In the genomic region with DNA sequence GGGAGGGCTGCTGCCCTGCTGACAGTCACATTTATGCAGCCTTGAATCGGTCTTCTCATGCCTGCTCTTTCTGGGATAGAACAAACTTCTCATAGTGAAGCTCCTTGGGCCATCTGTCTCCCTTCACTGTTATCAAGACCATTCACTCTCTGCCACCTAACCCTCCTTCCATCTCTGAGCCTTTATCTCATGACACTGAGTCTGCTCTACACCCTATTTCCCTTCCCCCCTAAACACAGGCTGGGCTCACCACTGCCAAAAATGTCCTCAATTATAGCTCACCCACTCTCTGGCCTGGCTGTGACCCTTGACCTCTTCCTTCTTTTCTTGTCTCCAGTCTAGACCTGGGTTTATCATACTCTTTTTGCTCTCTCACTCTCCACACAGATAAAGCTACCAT, we compare ENCODE assay signal across 16 mouse cellular contexts.
DNase-seq lines count a peak whose midpoint lies in the region; ATAC-seq lines count a peak whose summit lies in the region.
"Had no signal": no experiment of that assay in that cellular context is flagged by ENCODE, and none has a peak within 500 bp of the region (broad histone marks: within the 10 kb centered on the region; RNA-seq: fewer than 3 reads in every experiment).

No protein-coding gene starts in this region.

- ATAC-seq in liver, embryonic 15.5 days (ENCODE audit: insufficient read depth) = peak; percentile 99
- no peak for ATAC-seq in monocyte, adult 5-6 weeks (replicated peaks; ENCODE audit: insufficient number of reproducible peaks, low FRiP score, low TSS enrichment, poor library complexity, severe bottlenecking)
- ATAC-seq: activated CD4-positive, CD25-positive, alpha-beta regulatory T cell, adult 4 months had no signal

- peak; percentile 34 for DNase-seq in spleen, adult 12 weeks (ENCODE audit: low spot score)
- DNase-seq in spleen, adult 18-20 months = no peak
- DNase-seq in cerebellum, adult 18-20 months = no peak
- no peak for DNase-seq in left cerebral cortex, adult 11 months (ENCODE audit: low spot score)
- DNase-seq: cerebellum, adult 9-11 months; heart, postnatal 10 days; kidney, postnatal 14 days; lung, postnatal 10 days; thymus, adult 18-20 months had no signal

- H3K4me2 ChIP-seq in liver, embryonic 15.5 days = peak overlapping the region; percentile 65
- H3K4me2 ChIP-seq: midbrain, embryonic 12.5 days had no signal

- 17% methylated on average over 1 of the region's 1 CpGs for WGBS in liver, embryonic 15.5 days (ENCODE audit: insufficient replicate concordance)

- H3K4me3 ChIP-seq in erythroblast, embryonic 14.5 days (replicated peaks) = peak overlapping the region; percentile 49
- peak overlapping the region; percentile 9; the same call in 1 of the 2 replicates for H3K4me3 ChIP-seq in liver, embryonic 15.5 days (replicated peaks)
- H3K4me3 ChIP-seq: embryonic facial prominence, embryonic 10.5 days; forebrain, embryonic 10.5 days; midbrain, embryonic 12.5 days had no signal

- H3K27ac ChIP-seq in liver, embryonic 15.5 days (replicated peaks) = peak overlapping the region; percentile 96
- H3K27ac ChIP-seq: embryonic facial prominence, embryonic 10.5 days; midbrain, embryonic 12.5 days had no signal

- no peaks in the 10 kb centered on the region for H3K27me3 ChIP-seq in erythroblast, embryonic 14.5 days (ENCODE audit: control insufficient read depth)
- H3K27me3 ChIP-seq in liver, embryonic 15.5 days = no peaks in the 10 kb centered on the region
- H3K27me3 ChIP-seq: midbrain, embryonic 12.5 days had no signal

- H3K9me3 ChIP-seq in erythroblast, embryonic 14.5 days (ENCODE audit: control insufficient read depth, low read length) = no peaks in the 10 kb centered on the region
- H3K9me3 ChIP-seq in liver, embryonic 15.5 days (replicated peaks) = no peaks in the 10 kb centered on the region
- H3K9me3 ChIP-seq: embryonic facial prominence, embryonic 10.5 days; forebrain, embryonic 10.5 days; midbrain, embryonic 12.5 days had no signal

- peaks cover 74% of the 10 kb centered on the region for H3K4me1 ChIP-seq in erythroblast, embryonic 14.5 days (ENCODE audit: control insufficient read depth)
- peaks cover 53% of the 10 kb centered on the region for H3K4me1 ChIP-seq in liver, embryonic 15.5 days (replicated peaks)
- H3K4me1 ChIP-seq: midbrain, embryonic 12.5 days had no signal

- H3K9ac ChIP-seq in liver, embryonic 15.5 days = peak overlapping the region; percentile 50
- H3K9ac ChIP-seq: midbrain, embryonic 12.5 days had no signal

- H3K36me3 ChIP-seq in erythroblast, embryonic 14.5 days (ENCODE audit: control insufficient read depth) = peaks cover 21% of the 10 kb centered on the region
- H3K36me3 ChIP-seq in liver, embryonic 15.5 days (replicated peaks) = no peaks in the 10 kb centered on the region
- H3K36me3 ChIP-seq: embryonic facial prominence, embryonic 10.5 days; forebrain, embryonic 10.5 days; midbrain, embryonic 12.5 days had no signal
